Mouse (Mus musculus) liver, embryonic 15.5 days (tissue): ENCODE results near the gene Vgll2. TPM values are rescaled to one million over a fixed set of nuclear protein-coding genes. Genes with fewer than 3 reads are reported as not detected.

Experiments used
- ATAC-seq: fragments of 200-750 bp; cut with Nextera tagmentation; 2 replicates; pipeline ENCODE4 v1.8.0; 2017; ENCODE audit warnings: moderate number of reproducible peaks, mild to moderate bottlenecking, moderate library complexity; ENCODE audit not compliant: insufficient read depth
- H3K27ac ChIP-seq: fragments of 300-500 bp; sonication (generic); replicated peaks from 2 replicates; pipeline ENCODE4 v1.5.1; 2015; ENCODE audit warnings: mild to moderate bottlenecking, inconsistent platforms
- H3K27me3 ChIP-seq: fragments of 300-500 bp; sonication (generic); 2 replicates; pipeline ENCODE4 v1.6.1; 2015; ENCODE audit warnings: mild to moderate bottlenecking, inconsistent platforms
- H3K36me3 ChIP-seq: fragments of 300-500 bp; sonication (generic); replicated peaks from 2 replicates; pipeline ENCODE4 v1.6.1; 2015; ENCODE audit warnings: moderate library complexity, mild to moderate bottlenecking, inconsistent platforms
- H3K4me1 ChIP-seq: fragments of 300-500 bp; sonication (generic); replicated peaks from 2 replicates; pipeline ENCODE4 v1.6.1; 2015; ENCODE audit warnings: inconsistent platforms
- H3K4me2 ChIP-seq: fragments of 300-500 bp; sonication (generic); 2 replicates; pipeline ENCODE4 v1.6.1; 2015; ENCODE audit warnings: moderate library complexity, mild to moderate bottlenecking, inconsistent platforms
- H3K4me3 ChIP-seq: fragments of 300-500 bp; sonication (generic); replicated peaks from 2 replicates; pipeline ENCODE4 v1.5.1; 2015; ENCODE audit warnings: mild to moderate bottlenecking, inconsistent platforms
- H3K9ac ChIP-seq: fragments of 300-500 bp; sonication (generic); 2 replicates; pipeline ENCODE4 v1.6.1; 2015; ENCODE audit warnings: moderate library complexity, mild to moderate bottlenecking, inconsistent platforms
- H3K9me3 ChIP-seq: fragments of 300-500 bp; sonication (generic); replicated peaks from 2 replicates; pipeline ENCODE4 v1.6.1; 2016; ENCODE audit warnings: inconsistent platforms
- WGBS: fragments of 180-500 bp; shearing (Covaris S2); methylation state at CpG from one replicate; pipeline ENCODE4 v1.1.7; 2015; ENCODE audit warnings: mixed read lengths; ENCODE audit not compliant: insufficient replicate concordance; 5-methylcytosine and 5-hydroxymethylcytosine counted together
- polyA plus RNA-seq: library from polyadenylated mRNA; unstranded; fragments of >200 nt; fragmentation: Nextera tagmentation; extraction: Ambion mirVana; gene quantifications from 2 replicates; pipeline ENCODE4 v1.2.1, GENCODE M21; 2015

The Vgll2 gene
- polyA plus RNA-seq, 1 experiment from 2014 or later, result 1.2 TPM

GRCm38 (mm10) chr10:52025821-52026220, 3.5 kb downstream of the Vgll2 start:
- Histone ChIP-seq H3K4me1 (peaks cover 4% of the 10 kb centered on the region; the same call in 1 of the 2 replicates), H3K27ac (no peak overlapping the region), H3K9me3 (no peaks in the 10 kb centered on the region), H3K27me3 (peaks cover 89% of the 10 kb centered on the region), H3K4me2 (no peak overlapping the region), H3K4me3 (no peak overlapping the region), H3K9ac (no peak overlapping the region), H3K36me3 (no peaks in the 10 kb centered on the region)
- 13% methylated on average over 7 of the region's 7 CpGs for WGBS
- no peak for ATAC-seq

- peak overlapping the region; percentile 12; the same call in 1 of the 2 replicates for H3K4me3 ChIP-seq
- ATAC-seq, result no peak
- no peaks in the 10 kb centered on the region for H3K36me3 ChIP-seq
- peaks cover 4% of the 10 kb centered on the region; the same call in 1 of the 2 replicates for H3K4me1 ChIP-seq
- no peaks in the 10 kb centered on the region for H3K9me3 ChIP-seq
- H3K27me3 ChIP-seq, result peaks cover 79% of the 10 kb centered on the region
- no peak overlapping the region for H3K9ac ChIP-seq
- H3K27ac ChIP-seq, result no peak overlapping the region
- H3K4me2 ChIP-seq, result peak overlapping the region; percentile 41
- WGBS, result 3% methylated on average over 66 of the region's 68 CpGs
Measured at GRCm38 (mm10) chr10:52027161-52028035, 5.1 kb downstream of the Vgll2 start.

GRCm38 (mm10) chr10:52028561-52029370, 6.5 kb downstream of the Vgll2 start:
- no peak overlapping the region for H3K4me2 ChIP-seq
- H3K27ac ChIP-seq, result no peak overlapping the region
- no peak overlapping the region for H3K4me3 ChIP-seq
- peaks cover 65% of the 10 kb centered on the region for H3K27me3 ChIP-seq
- no peak overlapping the region for H3K9ac ChIP-seq
- H3K4me1 ChIP-seq, result peaks cover 4% of the 10 kb centered on the region; the same call in 1 of the 2 replicates
- ATAC-seq, result no peak
- no peaks in the 10 kb centered on the region for H3K9me3 ChIP-seq
- no peaks in the 10 kb centered on the region for H3K36me3 ChIP-seq
- WGBS, result 2% methylated on average over 11 of the region's 11 CpGs

- Histone ChIP-seq H3K9me3 (no peaks in the 10 kb centered on the region), H3K4me2 (no peak overlapping the region), H3K27ac (no peak overlapping the region), H3K36me3 (no peaks in the 10 kb centered on the region), H3K27me3 (peaks cover 58% of the 10 kb centered on the region), H3K4me3 (no peak overlapping the region), H3K9ac (no peak overlapping the region), H3K4me1 (peaks cover 4% of the 10 kb centered on the region; the same call in 1 of the 2 replicates)
- no peak for ATAC-seq
- WGBS, result 2% methylated on average over 10 of the region's 10 CpGs
Measured at GRCm38 (mm10) chr10:52029421-52030080, 7.2 kb downstream of the Vgll2 start.

- Histone ChIP-seq H3K27ac (no peak overlapping the region), H3K27me3 (peaks cover 17% of the 10 kb centered on the region), H3K4me3 (no peak overlapping the region), H3K4me1 (no peaks in the 10 kb centered on the region), H3K36me3 (no peaks in the 10 kb centered on the region), H3K4me2 (no peak overlapping the region), H3K9ac (no peak overlapping the region), H3K9me3 (no peaks in the 10 kb centered on the region)
- no peak for ATAC-seq
Measured at GRCm38 (mm10) chr10:52033729-52034128, 11.4 kb downstream of the Vgll2 start.

GRCm38 (mm10) chr10:52039392-52039791, 17.1 kb downstream of the Vgll2 start:
- Histone ChIP-seq H3K27ac (no peak overlapping the region), H3K9ac (no peak overlapping the region), H3K27me3 (no peaks in the 10 kb centered on the region), H3K4me1 (no peaks in the 10 kb centered on the region), H3K9me3 (no peaks in the 10 kb centered on the region), H3K4me2 (no peak overlapping the region), H3K4me3 (no peak overlapping the region), H3K36me3 (no peaks in the 10 kb centered on the region)
- no peak for ATAC-seq
- WGBS, result 50% methylated on average over 1 of the region's 1 CpGs

- no peak overlapping the region for H3K4me3 ChIP-seq
- ATAC-seq, result no peak
- H3K9me3 ChIP-seq, result no peaks in the 10 kb centered on the region
- H3K36me3 ChIP-seq, result no peaks in the 10 kb centered on the region
- H3K4me1 ChIP-seq, result no peaks in the 10 kb centered on the region
- no peak overlapping the region for H3K27ac ChIP-seq
- H3K27me3 ChIP-seq, result no peaks in the 10 kb centered on the region
- H3K9ac ChIP-seq, result no peak overlapping the region
- WGBS, result 63% methylated on average over 5 of the region's 5 CpGs
- H3K4me2 ChIP-seq, result no peak overlapping the region
Measured at GRCm38 (mm10) chr10:52043086-52043485, 20.8 kb downstream of the Vgll2 start.

GRCm38 (mm10) chr10:52048287-52048686, 26.0 kb downstream of the Vgll2 start:
- Histone ChIP-seq H3K36me3 (no peaks in the 10 kb centered on the region), H3K9ac (no peak overlapping the region), H3K27me3 (no peaks in the 10 kb centered on the region), H3K27ac (no peak overlapping the region), H3K9me3 (no peaks in the 10 kb centered on the region), H3K4me1 (no peaks in the 10 kb centered on the region), H3K4me2 (no peak overlapping the region), H3K4me3 (no peak overlapping the region)
- no peak for ATAC-seq
- WGBS, result 35% methylated on average over 3 of the region's 3 CpGs

- Histone ChIP-seq H3K4me3 (no peak overlapping the region), H3K27me3 (no peaks in the 10 kb centered on the region), H3K27ac (no peak overlapping the region), H3K9me3 (no peaks in the 10 kb centered on the region), H3K9ac (no peak overlapping the region), H3K36me3 (no peaks in the 10 kb centered on the region), H3K4me2 (no peak overlapping the region), H3K4me1 (no peaks in the 10 kb centered on the region)
- no peak for ATAC-seq
Measured at GRCm38 (mm10) chr10:52072482-52072881, 50.2 kb downstream of the Vgll2 start.
